Mouse (Mus musculus) myocyte (in vitro differentiated cells): ENCODE results near the gene Stk4. TPM values are rescaled to one million over a fixed set of nuclear protein-coding genes. Genes with fewer than 3 reads are reported as not detected.

Experiments
- H3K27me3 ChIP-seq: one replicate; pipeline ENCODE4 v1.6.1; 2011; ENCODE audit not compliant: control insufficient read depth, insufficient read depth, insufficient read length
- H3K36me3 ChIP-seq: one replicate; pipeline ENCODE4 v1.6.1; 2011; ENCODE audit not compliant: control insufficient read depth, insufficient read depth
- H3K4me2 ChIP-seq: one replicate; pipeline ENCODE4 v1.6.1; 2011; ENCODE audit warnings: low read depth, control low read depth
- H3K4me3 ChIP-seq: one replicate; pipeline ENCODE4 v1.5.1; 2011; ENCODE audit warnings: mild to moderate bottlenecking, control low read depth, moderate library complexity
- H3K79me2 ChIP-seq: one replicate; pipeline ENCODE4 v1.6.1; 2011; ENCODE audit not compliant: control insufficient read depth, insufficient read depth
- H3ac ChIP-seq: one replicate; pipeline ENCODE4 v1.6.1; 2011; ENCODE audit not compliant: control insufficient read depth, insufficient read length
- CEBPB ChIP-seq: IDR thresholded peaks from 2 replicates; pipeline ENCODE4 v1.6.1; 2011; ENCODE audit warnings: mild to moderate bottlenecking, moderate library complexity; ENCODE audit not compliant: poor library complexity, insufficient read depth, severe bottlenecking
- E2F4 ChIP-seq: IDR thresholded peaks from one replicate; pipeline ENCODE4 v1.6.1; 2011; ENCODE audit warnings: mild to moderate bottlenecking, control low read depth, moderate library complexity; ENCODE audit not compliant: insufficient read depth
- MAX ChIP-seq: IDR thresholded peaks from one replicate; pipeline ENCODE4 v1.6.1; 2011; ENCODE audit warnings: low read depth, mild to moderate bottlenecking, control low read depth
- MYOD1 ChIP-seq, 3 experiments: IDR thresholded peaks; one replicate each; pipeline ENCODE4 v1.6.1; 2011; ENCODE audit warnings: control low read depth in 2 of 3, low read depth in 2 of 3, mild to moderate bottlenecking in 2 of 3, moderate library complexity in 1 of 3; ENCODE audit not compliant: insufficient read length in 2 of 3, control insufficient read depth in 1 of 3
- MYOG ChIP-seq, 3 experiments: IDR thresholded peaks; one replicate each; pipeline ENCODE4 v1.6.1; 2011; ENCODE audit warnings: control low read depth in 2 of 3, low read depth in 2 of 3, mild to moderate bottlenecking in 2 of 3; ENCODE audit not compliant: insufficient read length in 2 of 3, control insufficient read depth in 1 of 3, insufficient read depth in 1 of 3
- POLR2A ChIP-seq: IDR thresholded peaks from one replicate; pipeline ENCODE4 v1.6.1; 2011; ENCODE audit warnings: low read depth, mild to moderate bottlenecking, control low read depth, moderate library complexity; ENCODE audit not compliant: insufficient read length
- POLR2AphosphoS2 ChIP-seq: IDR thresholded peaks from one replicate; pipeline ENCODE4 v1.6.1; 2011; ENCODE audit warnings: low read depth, control low read depth; ENCODE audit not compliant: insufficient read length
- REST ChIP-seq: IDR thresholded peaks from one replicate; pipeline ENCODE4 v1.6.1; 2011; ENCODE audit warnings: mild to moderate bottlenecking, control low read depth, moderate library complexity; ENCODE audit not compliant: insufficient read depth, insufficient read length
- SRF ChIP-seq: IDR thresholded peaks from one replicate; pipeline ENCODE4 v1.6.1; 2011; ENCODE audit warnings: low read depth; ENCODE audit not compliant: control insufficient read depth, insufficient read length
- TCF12 ChIP-seq: IDR thresholded peaks from one replicate; pipeline ENCODE4 v1.6.1; 2011; ENCODE audit warnings: mild to moderate bottlenecking, control low read depth; ENCODE audit not compliant: poor library complexity, insufficient read depth, severe bottlenecking
- TCF3 ChIP-seq: IDR thresholded peaks from one replicate; pipeline ENCODE4 v1.6.1; 2011; ENCODE audit warnings: low read depth, control low read depth; ENCODE audit not compliant: insufficient read length
- USF1 ChIP-seq: IDR thresholded peaks from one replicate; pipeline ENCODE4 v1.6.1; 2011; ENCODE audit warnings: low read depth, mild to moderate bottlenecking, control low read depth, moderate library complexity
- polyA plus RNA-seq: library from polyadenylated mRNA; unstranded; fragments of >200 nt; fragmentation: generic; extraction: Trizol; gene quantifications from one replicate; pipeline ENCODE4 v1.2.1, GENCODE M21; 2012; ENCODE audit warnings: missing spikeins

Stk4 gene
- polyA plus RNA-seq, 1 experiment, result 9.8 TPM

- H3K27me3 ChIP-seq, result no peaks in the 10 kb centered on the region
- H3K36me3 ChIP-seq, result peaks cover 17% of the 10 kb centered on the region
- no peak overlapping the region for H3K4me2 ChIP-seq
- H3K79me2 ChIP-seq, result peaks cover 32% of the 10 kb centered on the region
- H3K4me3 ChIP-seq, result no peak overlapping the region
- TF ChIP-seq POLR2AphosphoS2 (no peak), REST (no peak), E2F4 (no peak), SRF (no peak), USF1 (no peak), MYOD1 (IDR thresholded peaks at IDR 0.05; ENCODE audit: control insufficient read depth in 1 of 3, insufficient read length in 2 of 3, low read depth in 2 of 3) (no peak), MYOG (IDR thresholded peaks at IDR 0.05; ENCODE audit: control insufficient read depth in 1 of 3, insufficient read depth in 1 of 3, insufficient read length in 2 of 3, low read depth in 2 of 3) (no peak), POLR2A (no peak), TCF12 (no peak), CEBPB (no peak), TCF3 (no peak), MAX (no peak)
- H3ac ChIP-seq, result no peak overlapping the region
Measured at GRCm38 (mm10) chr2:164077875-164078274, 7.8 kb downstream of the Stk4 start.

DNA sequence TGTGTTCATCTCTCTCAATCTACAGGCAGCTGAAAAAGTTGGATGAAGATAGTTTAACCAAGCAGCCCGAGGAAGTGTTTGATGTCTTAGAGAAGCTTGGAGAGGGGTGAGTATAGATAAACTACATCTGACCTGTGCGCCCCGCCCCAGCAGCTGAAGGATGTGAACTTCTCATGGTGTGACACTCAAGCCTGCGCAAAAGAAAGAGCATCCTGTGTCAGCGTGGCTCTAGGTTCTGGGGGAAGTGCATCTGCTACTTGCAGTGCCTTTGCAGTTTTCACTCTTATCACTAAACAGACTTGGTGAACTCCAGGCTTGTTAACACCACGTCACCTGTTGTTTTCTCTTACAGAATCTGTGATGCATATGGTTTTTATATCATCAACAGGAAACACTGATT lies 9.4 kb downstream of the Stk4 start:
- H3K4me3 ChIP-seq, result no peak overlapping the region

GRCm38 (mm10) chr2:164081577-164081976 lies 11.5 kb downstream of the Stk4 start:
- Histone ChIP-seq H3K4me2 (no peak overlapping the region), H3ac (no peak overlapping the region), H3K79me2 (peaks cover 15% of the 10 kb centered on the region), H3K36me3 (peaks cover 39% of the 10 kb centered on the region), H3K27me3 (no peaks in the 10 kb centered on the region), H3K4me3 (no peak overlapping the region)
- no peak for TF ChIP-seq MYOD1 (IDR thresholded peaks at IDR 0.05; ENCODE audit: control insufficient read depth in 1 of 3, insufficient read length in 2 of 3, low read depth in 2 of 3)
- no peak for TF ChIP-seq REST
- TF ChIP-seq POLR2AphosphoS2, result no peak
- TF ChIP-seq TCF12, result no peak

More for the DNA sequence above, 9.4 kb downstream of the Stk4 start:
- H3K36me3 ChIP-seq, result peaks cover 25% of the 10 kb centered on the region
- H3K27me3 ChIP-seq, result no peaks in the 10 kb centered on the region
- no peak overlapping the region for H3K4me2 ChIP-seq
- H3ac ChIP-seq, result no peak overlapping the region
- TF ChIP-seq CEBPB (no peak), REST (no peak), MAX (no peak), POLR2A (no peak), SRF (no peak), E2F4 (no peak), POLR2AphosphoS2 (no peak), TCF3 (no peak), MYOG (IDR thresholded peaks at IDR 0.05; ENCODE audit: control insufficient read depth in 1 of 3, insufficient read depth in 1 of 3, insufficient read length in 2 of 3, low read depth in 2 of 3) (no peak), TCF12 (no peak)
- peaks cover 28% of the 10 kb centered on the region for H3K79me2 ChIP-seq

DNA sequence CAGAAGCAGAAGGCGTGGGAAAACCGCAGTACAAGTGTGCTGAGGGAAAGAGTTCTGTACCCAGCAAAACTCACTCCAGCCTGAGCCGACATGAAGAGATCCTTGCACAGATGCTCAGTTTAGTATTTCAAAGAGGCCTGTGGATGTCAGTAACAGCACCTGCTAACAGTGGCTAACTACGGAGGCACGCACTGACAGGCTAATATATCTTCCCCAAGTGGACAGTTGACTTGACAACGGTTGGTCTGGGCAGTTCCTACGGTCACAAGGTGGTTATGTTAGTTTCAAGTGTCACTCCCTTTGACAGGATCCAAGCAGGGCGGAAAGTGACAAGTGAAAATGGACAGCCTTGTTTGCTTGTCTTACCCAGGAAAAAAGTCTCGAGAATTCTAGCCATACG lies 12.1 kb downstream of the Stk4 start:
- Histone ChIP-seq H3K4me2 (no peak overlapping the region), H3K4me3 (no peak overlapping the region), H3K27me3 (no peaks in the 10 kb centered on the region), H3K79me2 (peaks cover 15% of the 10 kb centered on the region), H3ac (no peak overlapping the region), H3K36me3 (peaks cover 39% of the 10 kb centered on the region)
- TF ChIP-seq CEBPB (no peak), MYOG (IDR thresholded peaks at IDR 0.05; ENCODE audit: control insufficient read depth in 1 of 3, insufficient read depth in 1 of 3, insufficient read length in 2 of 3, low read depth in 2 of 3) (peak in 2 of 3 experiments; percentile 3 to 19), TCF3 (no peak), TCF12 (no peak), MYOD1 (IDR thresholded peaks at IDR 0.05; ENCODE audit: control insufficient read depth in 1 of 3, insufficient read length in 2 of 3, low read depth in 2 of 3) (peak in 2 of 3 experiments; percentile 14 to 75), E2F4 (no peak), SRF (no peak), REST (no peak), POLR2A (no peak), USF1 (no peak), MAX (no peak), POLR2AphosphoS2 (no peak)

DNA sequence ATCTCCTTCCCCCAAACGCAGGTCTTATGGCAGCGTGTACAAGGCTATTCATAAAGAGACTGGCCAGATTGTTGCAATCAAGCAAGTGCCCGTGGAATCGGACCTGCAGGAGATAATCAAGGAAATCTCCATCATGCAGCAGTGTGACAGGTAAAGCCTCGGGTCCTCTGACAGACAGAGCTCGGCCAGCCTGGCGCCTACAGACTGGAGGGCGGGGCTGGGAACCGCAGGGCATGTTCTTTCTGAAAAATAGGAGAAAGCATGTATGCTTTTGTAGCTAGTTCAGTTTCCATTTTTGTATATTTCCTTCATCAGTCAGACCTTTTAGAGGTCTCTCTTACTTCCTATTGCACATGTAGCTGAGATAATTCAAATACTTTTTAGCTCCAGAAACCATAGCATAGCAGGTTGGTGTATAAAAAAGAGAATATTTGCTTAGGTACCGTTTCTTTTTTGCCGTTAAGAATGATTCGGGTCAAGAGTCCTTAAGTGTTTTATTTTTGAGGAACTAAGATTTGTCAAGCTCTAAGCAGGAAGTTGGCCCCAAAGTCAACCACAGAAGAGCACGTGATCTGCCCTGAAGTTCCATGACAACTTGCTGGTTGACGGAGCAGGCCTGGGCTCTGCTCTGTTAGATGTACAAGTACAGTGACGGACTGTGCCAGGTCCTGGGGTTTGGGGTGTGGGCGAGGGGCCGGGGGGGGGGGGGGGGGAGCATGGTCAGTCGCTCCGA lies 13.7 kb downstream of the Stk4 start:
- Histone ChIP-seq H3K36me3 (peaks cover 47% of the 10 kb centered on the region), H3K4me2 (no peak overlapping the region), H3ac (no peak overlapping the region), H3K27me3 (no peaks in the 10 kb centered on the region), H3K4me3 (no peak overlapping the region), H3K79me2 (peaks cover 1% of the 10 kb centered on the region)
- TF ChIP-seq SRF (no peak), USF1 (no peak), E2F4 (no peak), POLR2AphosphoS2 (no peak), CEBPB (no peak), MYOD1 (IDR thresholded peaks at IDR 0.05; ENCODE audit: control insufficient read depth in 1 of 3, insufficient read length in 2 of 3, low read depth in 2 of 3) (no peak), TCF3 (no peak), POLR2A (no peak), REST (no peak), MAX (no peak), TCF12 (no peak), MYOG (IDR thresholded peaks at IDR 0.05; ENCODE audit: control insufficient read depth in 1 of 3, insufficient read depth in 1 of 3, insufficient read length in 2 of 3, low read depth in 2 of 3) (no peak)
